Mouse (Mus musculus): ENCODE measurements around the gene Tenm4.

Tenm4 gene

DNA sequence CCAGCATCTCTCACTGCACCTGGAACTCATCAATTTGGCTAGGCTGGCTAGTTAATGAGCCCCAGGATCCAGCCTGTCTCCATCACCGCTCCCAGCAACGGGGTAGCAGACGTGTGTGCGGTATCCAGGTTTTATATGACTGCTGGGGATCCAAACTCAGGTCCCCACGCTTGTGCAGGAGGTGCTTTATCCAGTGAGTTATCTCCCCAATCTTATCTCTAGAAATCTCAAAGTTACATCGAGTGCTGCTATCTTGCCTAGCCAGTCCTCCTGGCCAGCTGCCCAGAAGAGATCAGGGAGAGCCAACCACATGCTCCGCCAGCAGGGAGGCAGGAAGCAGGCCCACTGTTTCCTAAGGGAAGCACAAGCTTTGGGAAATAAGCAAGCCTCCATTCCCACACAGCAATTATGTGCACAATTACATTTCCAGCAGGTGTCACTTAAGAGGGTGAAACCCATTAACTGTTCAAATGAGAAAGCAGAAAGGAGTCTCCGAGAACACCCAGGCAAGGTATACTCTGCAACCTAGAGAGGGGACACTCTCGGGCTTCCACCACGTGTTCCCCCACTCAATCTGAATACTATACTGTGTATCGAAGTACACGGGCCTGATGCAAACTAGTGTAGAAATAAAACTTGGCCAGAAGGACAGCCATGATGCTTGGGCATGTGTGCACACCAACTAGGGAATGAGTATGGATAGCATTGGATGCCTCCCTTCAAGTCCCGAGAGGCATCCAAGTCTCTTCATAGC is 246.4 kb downstream of the Tenm4 start:
- no peak for DNase-seq

DNA sequence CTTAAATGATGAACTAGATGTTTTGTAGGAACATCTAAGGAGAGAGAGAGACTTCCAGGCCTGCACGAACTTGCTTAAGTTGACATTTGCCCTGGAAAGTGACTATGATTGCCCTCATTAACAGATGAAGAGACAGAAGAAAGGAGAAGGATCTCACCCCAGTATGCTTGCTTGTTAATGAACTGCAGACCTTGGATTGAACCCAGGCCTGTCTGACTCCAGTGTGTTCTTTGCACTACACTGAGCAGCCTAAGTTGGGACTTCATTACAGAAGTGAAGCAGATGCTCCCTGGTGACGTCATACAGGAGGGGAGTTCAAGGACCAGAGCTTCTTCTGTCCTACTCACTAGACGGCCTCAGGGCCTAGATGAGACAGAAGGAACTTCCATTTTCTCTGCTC is 247.1 kb downstream of the Tenm4 start:
- DNase-seq, result no peak

- DNase-seq, result no peak
Observed at GRCm38 (mm10) chr7:96420045-96420444, 249.0 kb downstream of the Tenm4 start.

- no peak for DNase-seq
Observed at GRCm38 (mm10) chr7:96420926-96421605, 250.0 kb downstream of the Tenm4 start.

DNA sequence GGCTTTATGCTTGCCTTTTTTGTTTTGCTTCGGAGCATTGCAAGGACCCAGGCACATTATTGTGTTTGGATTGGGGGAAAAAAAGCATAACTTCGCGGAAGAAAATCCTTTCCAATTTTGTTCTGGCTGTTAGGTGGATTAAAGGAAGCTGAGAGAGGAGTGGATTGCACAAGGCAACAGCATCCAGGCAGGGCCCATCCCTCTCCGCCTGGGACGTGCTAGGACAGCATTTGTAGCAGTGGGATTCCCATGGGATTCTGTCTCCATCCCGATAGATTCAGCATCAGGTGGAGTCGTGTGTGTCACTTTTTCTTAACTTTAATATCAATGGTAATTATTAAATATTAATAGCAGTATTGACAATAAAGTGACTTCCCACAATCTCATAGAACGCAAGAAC is 255.9 kb downstream of the Tenm4 start:
- DNase-seq, result no peak

GRCm38 (mm10) chr7:96433307-96433706 is 262.3 kb downstream of the Tenm4 start:
- DNase-seq, result no peak

- no peak for DNase-seq
Observed at GRCm38 (mm10) chr7:96438392-96438791, 267.3 kb downstream of the Tenm4 start.

DNA sequence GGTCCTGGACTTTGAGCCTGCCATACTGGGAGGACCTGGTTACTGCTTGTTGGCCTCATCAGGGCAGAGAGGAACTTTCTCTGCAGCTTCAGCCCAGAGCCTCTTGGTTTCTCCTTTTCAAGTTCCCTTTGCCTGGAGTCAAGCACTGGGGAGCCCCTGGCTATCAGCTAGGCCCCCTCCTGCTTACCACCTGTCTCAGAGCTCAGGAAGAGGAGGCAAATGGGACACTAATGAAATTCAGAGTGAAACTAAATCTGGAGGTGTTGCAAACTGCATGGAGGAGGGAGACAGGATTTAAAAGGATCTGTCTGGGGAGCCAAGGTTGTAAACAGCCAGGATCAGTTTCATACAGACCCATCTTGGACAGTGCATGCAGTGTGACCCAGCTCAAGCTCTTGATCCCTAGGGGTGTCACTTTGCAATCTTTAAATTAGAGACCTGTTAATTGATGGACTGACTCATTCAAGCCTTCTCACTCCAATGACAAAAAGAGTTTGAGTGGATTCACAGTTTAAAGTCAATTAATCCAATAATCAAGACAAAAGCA is 269.2 kb downstream of the Tenm4 start:
- no peak for DNase-seq

GRCm38 (mm10) chr7:96445771-96446170 is 274.7 kb downstream of the Tenm4 start:
- DNase-seq, result no peak

- peak; percentile 57 for DNase-seq
Observed at GRCm38 (mm10) chr7:96447806-96448397, 276.9 kb downstream of the Tenm4 start.

- peak; percentile 18 for DNase-seq
Observed at GRCm38 (mm10) chr7:96455957-96456356, 284.9 kb downstream of the Tenm4 start.

GRCm38 (mm10) chr7:96456618-96457017 is 285.6 kb downstream of the Tenm4 start:
- DNase-seq, result no peak

DNA sequence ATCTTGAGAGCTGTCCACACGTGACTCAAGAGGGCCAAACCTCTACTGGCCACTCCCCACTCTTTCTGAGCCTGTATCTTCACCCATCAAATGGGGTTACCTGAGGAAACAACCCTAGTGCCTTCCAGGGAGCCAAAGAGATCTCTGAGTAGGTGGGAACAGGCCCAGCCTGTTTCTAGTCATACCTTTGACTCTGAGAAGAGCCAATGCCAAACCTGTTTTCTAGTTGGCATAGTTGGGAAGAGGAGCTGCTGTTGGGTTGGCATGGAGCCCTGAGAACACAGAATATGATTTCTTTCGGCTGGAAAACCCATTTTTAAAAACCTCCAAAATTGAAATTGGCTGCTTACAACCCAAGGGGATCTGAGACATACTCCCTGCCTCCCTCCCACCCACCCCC is 286.8 kb downstream of the Tenm4 start:
- no peak for DNase-seq

DNA sequence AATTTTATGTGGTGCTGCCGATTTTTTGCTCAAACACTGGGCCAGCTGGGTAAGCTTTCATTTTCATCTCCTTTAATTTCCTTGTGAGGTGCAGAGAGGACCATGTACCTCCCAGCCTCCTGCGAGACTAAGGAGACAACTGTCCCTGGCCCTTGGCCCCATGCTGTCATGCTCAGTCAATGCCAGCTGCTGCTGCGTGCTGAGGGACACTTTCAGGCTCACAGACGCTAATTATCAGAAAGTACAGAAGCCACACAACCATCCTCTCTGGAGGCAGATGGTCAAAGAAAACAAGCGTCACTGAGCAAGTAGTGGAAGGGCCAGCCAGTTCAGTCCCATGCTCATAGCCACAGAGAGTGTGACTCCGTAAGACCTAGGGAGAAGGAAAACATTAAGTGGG is 287.9 kb downstream of the Tenm4 start:
- DNase-seq, result no peak

DNA sequence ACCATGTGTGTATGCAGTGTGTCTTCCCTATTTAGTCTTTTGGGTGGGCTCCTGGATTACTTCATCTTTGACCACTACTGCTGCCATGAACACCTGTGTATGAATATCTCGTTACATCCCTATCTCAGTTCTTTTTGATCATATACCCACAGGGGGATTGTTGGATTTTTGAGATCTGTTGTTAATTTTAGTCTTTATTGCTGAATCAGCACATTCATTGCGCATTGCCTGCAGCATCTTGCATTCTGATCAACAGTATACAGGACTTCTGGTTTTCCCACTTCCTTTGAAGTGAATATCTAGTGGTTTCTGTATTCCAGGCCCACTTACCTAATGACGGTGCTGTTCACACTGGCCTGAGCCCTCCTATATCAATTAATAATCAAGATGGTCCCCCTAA is 295.7 kb downstream of the Tenm4 start:
- DNase-seq, result no peak

DNA sequence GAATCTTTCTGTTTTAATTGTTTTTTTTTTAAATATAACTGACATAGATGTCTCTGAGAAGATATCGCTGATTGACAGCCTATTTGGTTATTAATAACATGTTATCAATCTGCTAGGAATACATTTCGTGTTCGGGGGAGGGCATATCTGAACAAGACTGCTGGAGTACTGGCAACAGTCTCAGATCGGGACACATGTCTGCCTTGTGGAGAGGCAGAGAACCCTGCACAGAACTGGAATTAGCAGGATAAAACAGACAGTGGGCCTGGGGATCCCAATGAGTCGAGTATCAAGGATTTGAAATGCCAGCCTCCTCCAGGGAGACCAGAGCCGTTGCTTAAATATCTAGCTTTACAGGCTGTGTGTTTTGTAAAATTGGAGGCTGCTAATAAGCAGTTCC is 299.8 kb downstream of the Tenm4 start:
- no peak for DNase-seq

DNA sequence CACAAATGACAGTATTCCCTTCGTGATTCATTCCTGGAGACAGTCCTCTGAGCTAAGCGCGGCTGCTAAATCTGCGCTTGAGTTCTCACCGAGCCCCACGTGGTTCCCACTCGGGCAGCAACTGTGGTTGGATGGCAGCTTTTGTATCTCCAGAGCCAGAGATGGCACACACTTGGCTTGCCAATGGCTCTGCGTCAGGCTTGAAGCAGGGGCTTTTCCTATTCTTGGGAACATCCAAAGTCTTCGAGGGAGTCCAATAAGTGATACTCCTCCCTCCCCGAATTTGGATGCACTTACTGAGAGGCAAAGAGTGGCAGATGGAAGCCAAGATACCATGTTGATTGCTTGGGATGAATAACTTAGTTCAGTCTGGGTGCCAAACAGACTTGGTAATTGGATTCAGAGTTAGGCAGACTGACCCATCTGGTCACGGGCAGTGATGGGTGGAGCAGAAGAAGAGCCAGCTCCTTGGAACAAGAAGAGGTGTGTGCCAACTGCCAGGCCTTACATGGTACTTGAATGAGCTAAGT is 303.6 kb downstream of the Tenm4 start:
- DNase-seq, result no peak

DNA sequence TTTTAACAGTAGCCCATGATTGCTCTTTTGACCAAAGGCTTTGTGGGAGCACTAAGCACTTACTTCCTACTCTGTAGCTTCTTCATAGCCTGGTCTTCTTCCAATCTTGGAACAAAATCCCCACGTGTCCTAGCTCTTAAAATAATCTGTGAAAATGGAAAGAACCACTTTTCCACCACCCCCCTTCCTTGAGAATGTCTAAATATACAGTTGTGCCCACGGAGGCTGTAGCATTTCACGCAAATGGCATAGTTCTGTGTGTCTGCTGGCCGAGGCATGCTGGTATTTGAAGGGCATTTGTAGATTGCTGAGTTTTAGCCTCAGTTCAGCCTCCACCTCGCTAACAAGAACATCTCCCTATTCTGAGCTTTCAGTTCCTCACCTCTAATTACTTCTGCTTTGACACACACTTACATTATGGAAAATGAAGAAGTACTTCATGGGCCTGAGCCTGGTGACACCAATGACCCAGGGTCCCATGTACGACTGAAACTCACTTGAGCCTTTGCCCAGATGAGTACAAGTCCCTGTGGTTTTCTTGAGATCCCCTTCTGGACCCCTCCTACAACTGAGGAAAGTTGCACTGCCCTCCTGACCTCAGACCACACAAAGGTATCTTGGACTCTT is 306.1 kb downstream of the Tenm4 start:
- no peak for DNase-seq

- no peak for DNase-seq
Observed at GRCm38 (mm10) chr7:96479139-96479538, 308.1 kb downstream of the Tenm4 start.

DNA sequence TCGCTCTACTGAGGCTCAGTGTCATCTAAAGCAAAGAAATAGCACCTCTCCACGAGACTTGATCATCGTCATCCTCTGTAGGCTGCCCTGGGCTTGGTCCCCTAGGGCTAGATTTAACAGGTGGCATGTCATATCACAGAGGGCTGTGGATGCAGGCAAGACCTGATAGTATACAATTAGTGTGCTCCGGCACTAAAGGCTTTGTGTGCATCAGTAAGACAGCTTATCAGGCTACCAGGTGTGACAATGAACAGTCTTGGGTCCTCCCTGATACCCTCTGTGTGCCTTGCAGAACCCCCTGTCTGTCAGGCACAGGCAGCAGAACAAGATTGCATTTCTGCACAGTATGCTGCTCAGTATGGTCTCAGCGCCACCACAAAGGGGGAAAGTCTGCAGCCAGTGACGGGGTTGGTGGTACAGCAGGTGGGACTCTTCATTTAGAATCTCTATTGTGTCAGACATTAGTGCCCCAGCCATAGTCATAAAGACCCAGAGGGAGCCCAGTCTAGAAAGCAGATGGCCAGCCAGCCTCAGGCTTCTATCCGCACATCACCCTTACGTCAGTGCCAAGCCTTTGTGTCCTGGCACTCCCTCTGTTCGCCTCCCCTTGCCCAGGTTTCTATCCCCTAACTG is 309.4 kb downstream of the Tenm4 start:
- DNase-seq, result no peak

DNA sequence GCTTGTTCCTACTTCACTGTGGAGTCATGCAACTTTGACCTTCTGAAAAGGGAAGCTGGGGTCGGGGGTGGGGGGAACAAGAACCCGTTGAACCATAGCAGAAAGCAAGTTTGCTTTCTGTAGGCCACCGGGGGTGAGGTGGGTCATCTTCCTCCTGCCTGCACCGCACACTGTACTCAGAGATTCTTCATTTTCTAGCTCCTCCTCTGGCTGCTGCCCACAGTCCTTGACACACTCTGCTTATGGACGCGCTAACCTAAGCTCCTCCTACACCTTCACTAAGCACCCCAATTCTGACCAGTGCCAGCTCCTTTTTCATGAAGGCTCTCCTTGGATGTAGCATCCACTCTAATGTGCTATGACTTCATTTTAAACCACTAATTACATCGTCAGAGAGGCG is 311.9 kb downstream of the Tenm4 start:
- no peak for DNase-seq

DNA sequence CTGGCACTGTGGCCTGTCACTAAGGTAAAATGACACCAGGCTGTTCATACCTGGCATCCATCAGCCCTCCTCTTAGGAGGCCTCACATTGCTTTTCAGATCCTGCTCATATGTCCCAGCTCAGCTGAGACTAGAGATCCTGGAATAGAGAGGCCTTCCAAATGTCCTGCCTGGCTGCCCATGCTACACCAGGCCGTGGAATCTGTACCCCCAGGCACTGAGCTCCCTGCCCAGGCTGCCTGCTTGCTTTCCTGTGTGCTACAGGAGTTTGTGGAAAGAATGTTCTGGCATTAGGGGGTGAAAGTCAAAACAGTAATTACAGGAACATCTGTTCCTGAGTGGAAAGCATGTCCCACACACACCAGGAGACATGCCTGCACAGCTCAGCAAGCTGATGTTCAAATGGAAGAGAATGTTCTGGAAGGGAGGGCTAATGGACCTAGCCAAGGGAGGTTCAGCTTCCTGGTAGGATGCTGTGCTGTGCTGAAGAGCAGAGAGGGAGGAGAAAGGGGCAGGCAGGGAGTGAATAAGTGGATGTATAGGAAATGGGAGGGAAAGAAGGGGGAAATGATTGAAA is 313.0 kb downstream of the Tenm4 start:
- no peak for DNase-seq

Measured in thymus, postnatal 4 days (tissue).